ENCODE assay signal across 8 mouse cellular contexts in the genomic region with DNA sequence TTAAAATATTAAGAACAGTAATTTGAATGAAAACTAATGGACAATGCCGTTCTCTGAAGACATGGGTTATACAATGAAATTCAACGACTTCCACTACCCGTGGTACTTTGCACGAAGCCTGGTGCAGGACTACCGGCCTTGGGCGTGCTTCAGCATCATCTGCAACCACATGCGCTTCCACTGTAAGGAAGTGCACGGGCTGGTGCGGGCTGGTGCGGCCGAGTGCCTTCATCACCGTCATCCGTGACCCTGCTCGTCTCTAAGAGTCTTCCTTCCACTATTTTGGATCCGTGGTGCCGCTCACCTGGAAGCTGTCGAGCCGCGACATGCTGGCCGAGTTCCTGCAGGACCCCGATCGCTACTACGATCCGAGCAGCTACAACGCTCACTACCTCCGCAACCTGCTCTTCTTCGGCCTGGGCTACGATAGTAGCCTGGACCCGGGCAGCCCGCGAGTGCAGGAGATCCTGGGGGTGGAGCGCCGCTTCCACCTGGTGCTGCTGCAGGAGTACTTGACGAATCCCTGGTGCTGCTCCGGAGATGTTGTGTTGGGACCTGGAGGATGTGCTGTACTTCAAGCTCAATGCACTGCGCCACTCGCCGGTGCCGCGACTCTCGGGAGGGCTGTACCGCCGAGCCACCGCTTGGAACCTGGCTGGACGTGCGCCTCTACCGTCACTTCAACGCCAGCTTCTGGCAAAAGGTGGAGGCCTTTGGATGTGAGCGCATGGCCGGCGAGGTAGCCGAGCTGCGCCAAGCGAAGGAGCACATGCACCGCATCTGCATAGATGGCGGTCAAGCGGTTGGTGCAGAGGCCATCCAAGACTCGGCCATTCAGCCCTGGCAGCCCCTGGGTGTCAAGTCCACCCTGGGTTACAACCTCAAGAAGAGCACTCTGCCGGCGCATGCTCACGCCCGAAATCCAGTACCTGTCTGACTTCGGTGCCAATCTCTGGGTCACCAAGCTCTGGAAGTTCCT. TPM values are rescaled to one million over a fixed set of nuclear protein-coding genes. Genes with fewer than 3 reads are reported as not detected.
DNase-seq lines count a peak whose midpoint lies in the region; ATAC-seq and TF ChIP-seq lines count a peak whose summit lies in the region.

No protein-coding gene starts in this region.

- no peak overlapping the region for H3K27ac ChIP-seq in left cerebral cortex, adult 2 months
- no peak overlapping the region for H3K27ac ChIP-seq in forebrain, embryonic 12.5 days
- H3K27ac ChIP-seq in limb, embryonic 14.5 days (replicated peaks; ENCODE audit: low read depth, low read length): no peak overlapping the region

- H3K9ac ChIP-seq in forebrain, embryonic 12.5 days: peak overlapping the region; percentile 48
- H3K9ac ChIP-seq in limb, embryonic 14.5 days (ENCODE audit: low read depth, low read length, severe bottlenecking): no peak overlapping the region

- no peak for DNase-seq in left cerebral cortex, adult 2 months (ENCODE audit: extremely low spot score in 1 of 2, low spot score in 2 of 2)
- DNase-seq in left cerebral cortex, adult 9 months (ENCODE audit: low spot score in 2 of 2): no peak
- peak; percentile 43 to 44 for DNase-seq in cerebellum, adult 18-20 months
- no peak for DNase-seq in limb, embryonic 14.5 days (ENCODE audit: low spot score)
- DNase-seq in retina, postnatal 1 day: peak; percentile 55
- no peak for DNase-seq in thymus, postnatal 36 days
- DNase-seq in gastrocnemius, postnatal 36 days: no peak

- 4% methylated on average over 63 of the region's 63 CpGs for WGBS in forebrain, embryonic 12.5 days
- 5% methylated on average over 62 of the region's 63 CpGs for WGBS in limb, embryonic 14.5 days

- no peak for TF ChIP-seq POLR2A in limb, embryonic 14.5 days (IDR thresholded peaks at IDR 0.05; ENCODE audit: borderline replicate concordance, extremely low read depth, insufficient read depth, insufficient read length)

- H3K9me3 ChIP-seq in forebrain, embryonic 12.5 days: no peaks in the 10 kb centered on the region
- H3K9me3 ChIP-seq in limb, embryonic 14.5 days (ENCODE audit: control insufficient read depth, low read length): no peaks in the 10 kb centered on the region

- intact Hi-C loops in left cerebral cortex, adult 2 months (cut with DNase I): no loop called here
- intact Hi-C loops in gastrocnemius, postnatal 36 days (cut with DNase I): no loop called here

- peaks cover 39% of the 10 kb centered on the region for H3K27me3 ChIP-seq in forebrain, embryonic 12.5 days
- peaks cover 17% of the 10 kb centered on the region for H3K27me3 ChIP-seq in limb, embryonic 14.5 days (ENCODE audit: control insufficient read depth, insufficient read depth, low read length)

- no peak for TF ChIP-seq CTCF in left cerebral cortex, adult 2 months (IDR thresholded peaks at IDR 0.05)

- ATAC-seq in forebrain, embryonic 12.5 days (ENCODE audit: low FRiP score): peak; percentile 73
- no peak for ATAC-seq in limb, embryonic 14.5 days (ENCODE audit: low FRiP score, low read depth)

- H3K4me2 ChIP-seq in forebrain, embryonic 12.5 days: peak overlapping the region; percentile 81
- peak overlapping the region; percentile 56 for H3K4me2 ChIP-seq in limb, embryonic 14.5 days (replicated peaks; ENCODE audit: low read depth, low read length, severe bottlenecking)

- H3K4me3 ChIP-seq in left cerebral cortex, adult 2 months: peak overlapping the region; percentile 47
- H3K4me3 ChIP-seq in forebrain, embryonic 12.5 days (replicated peaks): peak overlapping the region; percentile 46
- peak overlapping the region; percentile 34 for H3K4me3 ChIP-seq in limb, embryonic 14.5 days (replicated peaks; ENCODE audit: low read length)

- no peaks in the 10 kb centered on the region for H3K36me3 ChIP-seq in forebrain, embryonic 12.5 days (replicated peaks)
- H3K36me3 ChIP-seq in limb, embryonic 14.5 days (ENCODE audit: control insufficient read depth, insufficient read depth, low read length): no peaks in the 10 kb centered on the region

- peaks cover 20% of the 10 kb centered on the region for H3K4me1 ChIP-seq in forebrain, embryonic 12.5 days
- peaks cover 4% of the 10 kb centered on the region for H3K4me1 ChIP-seq in limb, embryonic 14.5 days (ENCODE audit: control insufficient read depth, insufficient read depth, low read length)

RNA-seq across cellular contexts. Expression of gene Cpeb3, which starts 25.4 kb away (rescaled TPM):
- total RNA-seq in left cerebral cortex, adult 2 months (2021): 10 to 100 TPM; 87.0 to 96.0 TPM
- polyA plus RNA-seq in forebrain, embryonic 12.5 days (2016; fragmentation: Nextera tagmentation; extraction: Ambion mirVana): 3.7 and 6.1 TPM in 2 replicates
- 1.4 and 2.2 TPM in 2 replicates for polyA plus RNA-seq in limb, embryonic 14.5 days (2012; rRNA removed)
- polyA plus RNA-seq in limb, embryonic 14.5 days (2014; fragmentation: Nextera tagmentation; extraction: Ambion mirVana): 1.4 and 1.6 TPM in 2 replicates
- 10 to 100 TPM; 47.6 to 50.2 TPM for total RNA-seq in gastrocnemius, postnatal 36 days (2021)

RNA-seq across cellular contexts. Expression of gene March5, which starts 26.5 kb away (rescaled TPM):
- total RNA-seq in left cerebral cortex, adult 2 months (2021): 10 to 100 TPM; 82.6 to 96.0 TPM
- 154 and 159 TPM in 2 replicates for polyA plus RNA-seq in forebrain, embryonic 12.5 days (2016; fragmentation: Nextera tagmentation; extraction: Ambion mirVana)
- 65.3 and 67.0 TPM in 2 replicates for polyA plus RNA-seq in limb, embryonic 14.5 days (2012; rRNA removed)
- 106 and 112 TPM in 2 replicates for polyA plus RNA-seq in limb, embryonic 14.5 days (2014; fragmentation: Nextera tagmentation; extraction: Ambion mirVana)
- 10 to 100 TPM; 74.6 to 75.2 TPM for total RNA-seq in gastrocnemius, postnatal 36 days (2021)

Comparison
In these comparisons a context has a peak if more than half of its experiments do, and no peak if none do; other contexts are left out.
1. DNase-seq: peak in cerebellum, adult 18-20 months (2 of 2) and retina, postnatal 1 day (single experiment); none in left cerebral cortex, adult 2 months (0 of 2), left cerebral cortex, adult 9 months (0 of 2), limb, embryonic 14.5 days (single experiment), thymus, postnatal 36 days (0 of 2) and gastrocnemius, postnatal 36 days (0 of 2).
2. Peak in every context shown above with its lines, with median percentiles within 50 percentile points of each other: H3K4me3 ChIP-seq.